Mouse (Mus musculus) E14TG2a.4 (cell line): ENCODE results near the gene Inpp4b.

Experiments
- H3K27me3 ChIP-seq: 2 replicates; pipeline ENCODE4 v1.6.1; 2014; ENCODE audit warnings: low read length, control low read depth; ENCODE audit not compliant: insufficient read depth
- H3K36me3 ChIP-seq: 2 replicates; pipeline ENCODE4 v1.6.1; 2014; ENCODE audit warnings: low read length, control low read depth; ENCODE audit not compliant: insufficient read depth
- H3K4me1 ChIP-seq: replicated peaks from 2 replicates; pipeline ENCODE4 v1.6.1; 2014; ENCODE audit warnings: low read depth, low read length, control low read depth
- H3K4me3 ChIP-seq: replicated peaks from 2 replicates; pipeline ENCODE4 v1.5.1; 2014; ENCODE audit warnings: mild to moderate bottlenecking, low read length
- H3K9me3 ChIP-seq: 2 replicates; pipeline ENCODE4 v1.6.1; 2014; ENCODE audit warnings: low read length, control low read depth
- CTCF ChIP-seq: conservative IDR thresholded peaks from 2 replicates; pipeline ENCODE4 v1.5.1; 2014; ENCODE audit warnings: low read length
- NANOG ChIP-seq: IDR thresholded peaks from 2 replicates; pipeline ENCODE4 v1.6.1; 2014; ENCODE audit warnings: borderline replicate concordance, low read length, mixed read lengths
- POU5F1 ChIP-seq: IDR thresholded peaks from 2 replicates; pipeline ENCODE4 v1.6.1; 2014; ENCODE audit warnings: low read length, borderline replicate concordance

The Inpp4b gene

GRCm38 (mm10) chr8:81412707-81413106 lies 70.4 kb downstream of the Inpp4b start:
- Histone ChIP-seq H3K27me3 (no peaks in the 10 kb centered on the region), H3K9me3 (no peaks in the 10 kb centered on the region), H3K4me3 (no peak overlapping the region), H3K36me3 (no peaks in the 10 kb centered on the region), H3K4me1 (no peaks in the 10 kb centered on the region)
- TF ChIP-seq POU5F1, result no peak
- no peak for TF ChIP-seq CTCF
- TF ChIP-seq NANOG, result no peak

- TF ChIP-seq POU5F1 (no peak), NANOG (no peak), CTCF (no peak)
- Histone ChIP-seq H3K4me1 (no peaks in the 10 kb centered on the region), H3K27me3 (no peaks in the 10 kb centered on the region), H3K9me3 (no peaks in the 10 kb centered on the region), H3K36me3 (no peaks in the 10 kb centered on the region), H3K4me3 (no peak overlapping the region)
Observed at GRCm38 (mm10) chr8:81443957-81444356, 101.6 kb downstream of the Inpp4b start.

GRCm38 (mm10) chr8:81449798-81450197 lies 107.4 kb downstream of the Inpp4b start:
- Histone ChIP-seq H3K4me1 (no peaks in the 10 kb centered on the region), H3K9me3 (no peaks in the 10 kb centered on the region), H3K36me3 (no peaks in the 10 kb centered on the region), H3K4me3 (no peak overlapping the region), H3K27me3 (no peaks in the 10 kb centered on the region)
- TF ChIP-seq CTCF (no peak), NANOG (no peak), POU5F1 (no peak)

GRCm38 (mm10) chr8:81452082-81452481 lies 109.7 kb downstream of the Inpp4b start:
- H3K9me3 ChIP-seq, result no peaks in the 10 kb centered on the region
- H3K4me1 ChIP-seq, result no peaks in the 10 kb centered on the region
- no peak for TF ChIP-seq POU5F1
- no peak for TF ChIP-seq NANOG
- TF ChIP-seq CTCF, result no peak
- no peak overlapping the region for H3K4me3 ChIP-seq
- H3K27me3 ChIP-seq, result no peaks in the 10 kb centered on the region
- no peaks in the 10 kb centered on the region for H3K36me3 ChIP-seq

GRCm38 (mm10) chr8:81454830-81455229 lies 112.5 kb downstream of the Inpp4b start:
- Histone ChIP-seq H3K36me3 (no peaks in the 10 kb centered on the region), H3K27me3 (no peaks in the 10 kb centered on the region), H3K4me3 (no peak overlapping the region), H3K9me3 (no peaks in the 10 kb centered on the region), H3K4me1 (no peaks in the 10 kb centered on the region)
- TF ChIP-seq NANOG, result no peak

- Histone ChIP-seq H3K9me3 (no peaks in the 10 kb centered on the region), H3K4me1 (no peaks in the 10 kb centered on the region), H3K4me3 (no peak overlapping the region), H3K36me3 (no peaks in the 10 kb centered on the region), H3K27me3 (no peaks in the 10 kb centered on the region)
- no peak for TF ChIP-seq CTCF
Observed at GRCm38 (mm10) chr8:81463762-81464161, 121.4 kb downstream of the Inpp4b start.

- no peaks in the 10 kb centered on the region for H3K27me3 ChIP-seq
- no peaks in the 10 kb centered on the region for H3K36me3 ChIP-seq
- no peaks in the 10 kb centered on the region for H3K4me1 ChIP-seq
- TF ChIP-seq NANOG, result no peak
- no peak for TF ChIP-seq CTCF
- no peak for TF ChIP-seq POU5F1
- no peak overlapping the region for H3K4me3 ChIP-seq
- no peaks in the 10 kb centered on the region for H3K9me3 ChIP-seq
Observed at GRCm38 (mm10) chr8:81466776-81467175, 124.4 kb downstream of the Inpp4b start.

GRCm38 (mm10) chr8:81478674-81479073 lies 136.3 kb downstream of the Inpp4b start:
- Histone ChIP-seq H3K27me3 (no peaks in the 10 kb centered on the region), H3K4me3 (no peak overlapping the region), H3K9me3 (no peaks in the 10 kb centered on the region), H3K4me1 (no peaks in the 10 kb centered on the region), H3K36me3 (no peaks in the 10 kb centered on the region)
- TF ChIP-seq NANOG (no peak), POU5F1 (no peak), CTCF (no peak; the same call in 1 of the 2 replicates)

GRCm38 (mm10) chr8:81483834-81484233 lies 141.5 kb downstream of the Inpp4b start:
- H3K4me1 ChIP-seq, result no peaks in the 10 kb centered on the region
- no peak for TF ChIP-seq NANOG
- TF ChIP-seq CTCF, result no peak
- TF ChIP-seq POU5F1, result no peak
- no peaks in the 10 kb centered on the region for H3K27me3 ChIP-seq
- H3K4me3 ChIP-seq, result no peak overlapping the region
- no peaks in the 10 kb centered on the region for H3K9me3 ChIP-seq
- H3K36me3 ChIP-seq, result no peaks in the 10 kb centered on the region

- TF ChIP-seq CTCF (no peak), NANOG (no peak), POU5F1 (no peak)
Observed at GRCm38 (mm10) chr8:81485626-81486025, 143.3 kb downstream of the Inpp4b start.

More at GRCm38 (mm10) chr8:81485626-81486025, 143.3 kb downstream of the Inpp4b start:
- H3K36me3 ChIP-seq, result no peaks in the 10 kb centered on the region
- no peak overlapping the region for H3K4me3 ChIP-seq
- no peaks in the 10 kb centered on the region for H3K4me1 ChIP-seq
- H3K27me3 ChIP-seq, result no peaks in the 10 kb centered on the region
- H3K9me3 ChIP-seq, result no peaks in the 10 kb centered on the region
